Mouse (Mus musculus) cortical plate, adult 2 months (tissue): ENCODE results near the gene Plppr1.

Source experiments
- CTCF ChIP-seq: fragments of 200-500 bp; IDR thresholded peaks from 2 replicates; pipeline ENCODE4 v1.5.1; 2011; ENCODE audit warnings: mild to moderate bottlenecking, control low read depth, low read length; ENCODE audit not compliant: insufficient read depth; ENCODE audit errors: extremely low read depth
- POLR2A ChIP-seq: fragments of 200-500 bp; IDR thresholded peaks from 2 replicates; pipeline ENCODE4 v1.6.1; 2011; ENCODE audit warnings: mild to moderate bottlenecking, low read length, control low read depth; ENCODE audit not compliant: insufficient read depth; ENCODE audit errors: extremely low read depth

DNA sequence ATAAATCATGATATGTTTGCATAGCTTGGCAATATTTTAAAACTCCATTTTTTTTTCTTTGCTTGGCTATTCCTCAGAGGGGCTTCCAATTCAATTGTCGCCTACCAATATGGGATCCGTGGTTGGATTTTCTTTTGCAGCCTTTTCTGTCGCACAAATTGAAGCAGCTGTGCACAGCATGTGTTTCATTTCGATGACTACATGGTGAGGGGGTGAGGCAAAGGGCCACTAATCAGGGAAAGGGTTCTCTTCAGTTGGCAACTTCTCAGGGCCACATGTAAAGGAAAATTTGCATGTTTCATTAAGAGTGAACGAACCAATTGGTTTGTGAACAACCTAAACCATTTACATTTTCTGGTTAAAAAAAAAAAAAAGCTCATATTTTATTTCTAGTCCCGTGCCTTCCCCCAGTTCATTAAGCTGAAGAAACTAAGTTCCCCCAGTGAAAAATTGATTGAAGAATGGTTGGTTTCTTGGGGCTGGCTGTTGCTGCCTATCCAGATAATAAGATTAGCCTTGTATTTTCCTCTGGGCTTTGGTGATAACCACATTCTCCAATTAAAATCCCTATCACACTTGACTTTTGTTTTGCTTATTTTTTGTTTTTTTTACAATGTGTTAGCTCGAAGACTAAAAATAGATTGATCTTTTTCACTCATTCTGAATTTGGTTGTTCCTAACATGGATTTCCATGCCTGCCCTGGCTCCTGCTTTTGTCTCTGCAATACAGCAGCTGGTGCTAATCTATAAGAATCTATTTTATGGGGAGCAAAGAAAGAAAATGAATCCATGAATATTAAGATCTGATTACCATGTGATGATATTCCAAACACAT, 43.1 kb downstream of the Plppr1 start:
- no peak for TF ChIP-seq CTCF
- no peak for TF ChIP-seq POLR2A
